Mouse (Mus musculus): ENCODE measurements around the gene Raet1e. TPM values are rescaled to one million over a fixed set of nuclear protein-coding genes. Genes with fewer than 3 reads are reported as not detected.
A peak's percentile ranks its signal among the peaks of the same experiment; 100 is the strongest.
"Not testable (repeated sequence)": the region's sequence is repeated elsewhere in the genome, so short reads cannot be mapped to it uniquely, and the experiment has no call there.

The Raet1e gene
- polyA plus RNA-seq, 1 experiment from 2014 or later, result 0.81 TPM

DNA sequence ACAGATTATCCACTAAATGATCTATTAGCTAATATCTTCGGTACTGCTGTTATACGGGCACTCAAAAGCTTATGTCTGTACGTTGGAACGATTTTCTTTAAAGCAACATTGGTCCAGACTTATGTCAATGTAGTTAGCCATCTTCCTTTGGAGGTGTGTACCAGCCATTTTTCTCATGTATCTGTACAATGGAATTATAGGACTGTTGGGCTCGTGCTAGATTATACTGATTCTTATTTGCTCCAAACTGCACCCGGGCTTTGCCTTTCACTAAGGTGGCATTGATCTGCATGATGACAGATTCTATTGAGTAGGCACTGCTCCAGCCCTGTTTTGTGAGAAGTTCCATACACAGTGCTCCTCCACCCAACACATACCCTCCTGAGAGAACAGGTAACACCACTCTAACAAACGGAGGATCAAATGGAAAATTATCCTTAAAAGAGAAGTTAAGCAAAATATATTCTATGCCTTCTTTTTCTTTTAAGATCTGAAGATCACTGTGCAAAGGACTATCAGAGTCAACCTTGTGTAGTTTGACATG lies 5.2 kb upstream of the Raet1e start:
- H3K9me3 ChIP-seq; H3K4me3 ChIP-seq; H3K4me2 ChIP-seq; H3K27ac ChIP-seq; H3K36me3 ChIP-seq (replicated peaks); ATAC-seq (replicated peaks); H3K9ac ChIP-seq: not testable (repeated sequence)
- 5% methylated on average over 7 of the region's 7 CpGs for WGBS
- Histone ChIP-seq H3K27me3 (replicated peaks) (peaks cover 51% of the 10 kb centered on the region), H3K4me1 (peaks cover 34% of the 10 kb centered on the region)

DNA sequence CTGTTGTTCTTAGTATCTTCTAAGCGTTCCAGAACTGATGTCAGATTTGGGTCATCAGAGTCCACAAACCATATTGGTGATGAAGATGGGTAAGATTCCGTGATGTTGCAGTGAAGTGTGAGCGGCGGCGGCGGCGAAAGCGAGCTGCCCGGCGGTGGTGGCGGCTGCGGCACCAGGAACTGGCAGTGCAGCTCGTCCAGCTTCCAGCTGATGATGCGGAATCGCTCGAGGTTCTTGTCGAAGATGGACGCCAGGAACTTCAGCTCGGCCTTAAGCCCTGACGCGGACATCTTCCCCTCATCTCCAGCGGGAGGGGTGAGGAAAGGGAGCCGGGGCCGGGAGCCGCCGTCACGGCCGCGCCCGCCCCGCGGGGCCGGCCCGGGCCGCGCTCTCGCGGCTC lies 4.2 kb upstream of the Raet1e start:
- H3K36me3 ChIP-seq (replicated peaks); H3K9ac ChIP-seq; H3K9me3 ChIP-seq; H3K27ac ChIP-seq; ATAC-seq (replicated peaks): not testable (repeated sequence)
- Histone ChIP-seq H3K4me3 (peak overlapping the region; percentile 30), H3K4me2 (peak overlapping the region; percentile 56), H3K27me3 (replicated peaks) (peaks cover 53% of the 10 kb centered on the region), H3K4me1 (peaks cover 34% of the 10 kb centered on the region)
- under 1% methylated on average over 38 of the region's 38 CpGs for WGBS

GRCm38 (mm10) chr10:22154871-22155799 lies 3.2 kb upstream of the Raet1e start:
- H3K4me1 ChIP-seq, result peaks cover 27% of the 10 kb centered on the region
- H3K27ac ChIP-seq, result no peak overlapping the region
- H3K4me3 ChIP-seq, result no peak overlapping the region
- no peaks in the 10 kb centered on the region for H3K9me3 ChIP-seq
- H3K36me3 ChIP-seq (replicated peaks), result no peaks in the 10 kb centered on the region
- no peak overlapping the region for H3K4me2 ChIP-seq
- H3K27me3 ChIP-seq (replicated peaks), result peaks cover 49% of the 10 kb centered on the region
- no peak for ATAC-seq (replicated peaks)
- 11% methylated on average over 3 of the region's 3 CpGs for WGBS
- no peak overlapping the region for H3K9ac ChIP-seq

DNA sequence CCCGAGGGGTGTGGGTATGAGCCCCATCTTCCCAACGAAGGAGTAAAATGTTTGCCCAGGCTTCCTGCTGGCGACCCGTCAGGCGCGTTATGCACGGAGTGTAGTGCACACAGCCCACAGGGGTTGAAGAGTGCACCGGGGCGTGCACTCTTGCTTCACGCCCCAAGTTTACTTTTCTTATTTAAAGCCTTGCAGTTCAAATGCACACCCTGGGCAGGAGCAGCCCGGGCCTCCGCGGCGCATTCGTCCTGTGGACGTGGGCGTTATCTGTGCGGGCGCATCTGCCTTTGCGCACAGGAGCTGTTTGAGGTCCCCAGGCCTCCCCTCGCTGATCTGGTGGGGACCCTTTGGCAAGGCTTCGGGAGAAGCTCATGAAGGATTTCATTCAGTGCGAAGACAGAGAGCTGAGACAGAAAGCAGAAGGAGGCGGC lies 777 bp downstream of the Raet1e start:
- Histone ChIP-seq H3K4me2 (peak overlapping the region; percentile 48; the same call in 1 of the 2 replicates), H3K9me3 (no peaks in the 10 kb centered on the region), H3K36me3 (replicated peaks) (no peaks in the 10 kb centered on the region), H3K27me3 (replicated peaks) (peaks cover 48% of the 10 kb centered on the region), H3K27ac (no peak overlapping the region), H3K4me1 (peaks cover 15% of the 10 kb centered on the region), H3K9ac (no peak overlapping the region), H3K4me3 (no peak overlapping the region)
- WGBS, result under 1% methylated on average over 24 of the region's 24 CpGs
- 0 out of 2 replicates have a peak, but pooled peaks have one; percentile 8 for ATAC-seq (replicated peaks)

GRCm38 (mm10) chr10:22159581-22160140 lies 1.3 kb downstream of the Raet1e start:
- H3K4me1 ChIP-seq, result peaks cover 13% of the 10 kb centered on the region
- no peaks in the 10 kb centered on the region for H3K9me3 ChIP-seq
- H3K9ac ChIP-seq, result no peak overlapping the region
- H3K4me3 ChIP-seq, result no peak overlapping the region
- H3K27me3 ChIP-seq (replicated peaks), result peaks cover 48% of the 10 kb centered on the region
- H3K4me2 ChIP-seq, result no peak overlapping the region
- WGBS, result 3% methylated on average over 23 of the region's 23 CpGs
- H3K27ac ChIP-seq, result no peak overlapping the region
- H3K36me3 ChIP-seq (replicated peaks), result no peaks in the 10 kb centered on the region
- ATAC-seq (replicated peaks), result no peak

DNA sequence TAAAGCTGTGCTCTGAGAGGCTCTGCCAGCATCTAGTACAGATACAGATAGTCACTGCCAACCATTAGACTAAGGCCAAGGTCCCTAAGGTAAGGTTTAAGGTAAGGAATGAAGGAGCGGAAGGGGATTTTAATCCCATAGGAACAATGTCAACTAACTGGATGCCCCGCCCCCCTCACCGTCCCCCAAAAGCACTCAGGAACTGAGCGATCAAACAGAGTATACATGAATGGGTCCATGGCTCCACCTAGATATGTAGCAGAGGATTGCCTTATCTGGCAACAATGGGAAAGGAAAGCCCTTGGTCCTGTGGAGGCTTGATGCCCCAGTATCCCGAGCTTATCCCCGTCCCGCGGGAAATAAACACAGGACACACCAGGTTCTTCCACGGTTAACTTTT lies 4.9 kb downstream of the Raet1e start:
- Histone ChIP-seq H3K4me1 (peaks cover 11% of the 10 kb centered on the region), H3K27me3 (replicated peaks) (peaks cover 20% of the 10 kb centered on the region), H3K4me2 (peak overlapping the region; percentile 34)
- H3K9ac ChIP-seq; H3K4me3 ChIP-seq; H3K27ac ChIP-seq; H3K9me3 ChIP-seq; H3K36me3 ChIP-seq (replicated peaks): not testable (repeated sequence)
- 10% methylated on average over 9 of the region's 9 CpGs for WGBS
- ATAC-seq (replicated peaks), result peak; percentile 51

- H3K27ac ChIP-seq; H3K36me3 ChIP-seq (replicated peaks); H3K4me1 ChIP-seq; H3K9me3 ChIP-seq; H3K9ac ChIP-seq; H3K4me3 ChIP-seq: not testable (repeated sequence)
- Histone ChIP-seq H3K4me2 (peak overlapping the region; percentile 34), H3K27me3 (replicated peaks) (peaks cover 18% of the 10 kb centered on the region)
- WGBS, result 39% methylated on average over 16 of the region's 16 CpGs
- peak; percentile 85 for ATAC-seq (replicated peaks)
These were observed 5.6 kb downstream of the Raet1e start for GRCm38 (mm10) chr10:22163705-22164583.

- ATAC-seq (replicated peaks); H3K4me2 ChIP-seq; H3K4me1 ChIP-seq; H3K9me3 ChIP-seq; H3K36me3 ChIP-seq (replicated peaks); H3K27ac ChIP-seq; H3K9ac ChIP-seq; H3K27me3 ChIP-seq (replicated peaks); H3K4me3 ChIP-seq: not testable (repeated sequence)
- WGBS, result 71% methylated on average over 5 of the region's 5 CpGs
These were observed 7.1 kb downstream of the Raet1e start for GRCm38 (mm10) chr10:22165328-22166003.

GRCm38 (mm10) chr10:22166025-22166424 lies 7.7 kb downstream of the Raet1e start:
- not testable (repeated sequence) for H3K4me1 ChIP-seq; H3K27me3 ChIP-seq (replicated peaks); H3K9me3 ChIP-seq; H3K4me3 ChIP-seq; H3K9ac ChIP-seq; H3K27ac ChIP-seq; H3K4me2 ChIP-seq; ATAC-seq (replicated peaks); H3K36me3 ChIP-seq (replicated peaks)
- 76% methylated on average over 2 of the region's 2 CpGs for WGBS

DNA sequence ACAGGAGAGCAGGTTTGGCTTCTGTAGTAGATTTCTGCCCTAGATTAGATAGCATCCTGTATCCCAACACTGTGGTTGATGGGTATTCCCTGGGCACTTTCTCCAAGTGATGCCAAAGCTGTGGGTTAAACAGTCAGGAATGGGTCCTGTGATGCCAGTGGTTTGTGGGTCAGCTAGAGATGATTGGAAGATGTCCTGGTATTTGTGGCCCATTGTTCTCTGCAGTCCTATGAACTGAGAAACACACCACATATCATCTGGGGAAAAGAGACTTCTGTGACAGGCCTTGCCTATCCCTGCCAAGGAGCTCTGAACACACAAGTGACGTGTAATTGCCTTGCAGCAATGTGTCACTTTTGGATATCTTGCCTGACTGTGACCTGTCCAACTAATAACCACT lies 8.7 kb downstream of the Raet1e start:
- not testable (repeated sequence) for H3K27ac ChIP-seq; H3K4me3 ChIP-seq; H3K36me3 ChIP-seq (replicated peaks); H3K9ac ChIP-seq; H3K4me1 ChIP-seq; H3K27me3 ChIP-seq (replicated peaks); H3K4me2 ChIP-seq; ATAC-seq (replicated peaks); H3K9me3 ChIP-seq
- 88% methylated on average over 1 of the region's 1 CpGs for WGBS

DNA sequence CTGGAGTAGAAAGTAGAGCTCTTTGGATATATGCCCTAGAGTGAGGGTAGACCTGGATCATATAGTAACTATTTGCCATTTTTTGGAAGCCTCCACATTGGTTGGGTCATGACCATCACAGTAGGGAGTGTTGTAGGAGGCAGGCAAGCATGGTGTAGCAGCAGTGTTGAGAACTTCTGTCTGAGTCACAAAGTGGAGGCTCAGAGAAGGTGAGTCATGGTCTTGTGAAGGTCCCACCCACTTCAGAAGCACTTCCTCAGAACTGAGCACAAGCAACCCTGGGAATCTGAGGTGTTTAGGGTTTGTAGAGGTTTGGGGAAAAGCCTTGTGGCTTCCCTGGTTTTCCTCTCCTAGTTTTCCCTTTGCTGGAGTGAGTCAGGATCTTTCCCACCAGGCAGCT lies 10.7 kb downstream of the Raet1e start:
- ATAC-seq (replicated peaks); H3K4me1 ChIP-seq; H3K9ac ChIP-seq; H3K27ac ChIP-seq; H3K36me3 ChIP-seq (replicated peaks); H3K4me2 ChIP-seq; H3K27me3 ChIP-seq (replicated peaks); H3K9me3 ChIP-seq; H3K4me3 ChIP-seq: not testable (repeated sequence)

All from midbrain, embryonic 15.5 days (tissue).